Mouse (Mus musculus) thymus, adult 18-20 months (tissue): ENCODE measurements around the gene Tbx2.

ENCODE experiments used
- DNase-seq, 2 experiments: peaks; one replicate each; pipeline ENCODE4 v3.0.0; 2022; ENCODE audit warnings: mixed read lengths in 2 of 2

Gene Tbx2

DNA sequence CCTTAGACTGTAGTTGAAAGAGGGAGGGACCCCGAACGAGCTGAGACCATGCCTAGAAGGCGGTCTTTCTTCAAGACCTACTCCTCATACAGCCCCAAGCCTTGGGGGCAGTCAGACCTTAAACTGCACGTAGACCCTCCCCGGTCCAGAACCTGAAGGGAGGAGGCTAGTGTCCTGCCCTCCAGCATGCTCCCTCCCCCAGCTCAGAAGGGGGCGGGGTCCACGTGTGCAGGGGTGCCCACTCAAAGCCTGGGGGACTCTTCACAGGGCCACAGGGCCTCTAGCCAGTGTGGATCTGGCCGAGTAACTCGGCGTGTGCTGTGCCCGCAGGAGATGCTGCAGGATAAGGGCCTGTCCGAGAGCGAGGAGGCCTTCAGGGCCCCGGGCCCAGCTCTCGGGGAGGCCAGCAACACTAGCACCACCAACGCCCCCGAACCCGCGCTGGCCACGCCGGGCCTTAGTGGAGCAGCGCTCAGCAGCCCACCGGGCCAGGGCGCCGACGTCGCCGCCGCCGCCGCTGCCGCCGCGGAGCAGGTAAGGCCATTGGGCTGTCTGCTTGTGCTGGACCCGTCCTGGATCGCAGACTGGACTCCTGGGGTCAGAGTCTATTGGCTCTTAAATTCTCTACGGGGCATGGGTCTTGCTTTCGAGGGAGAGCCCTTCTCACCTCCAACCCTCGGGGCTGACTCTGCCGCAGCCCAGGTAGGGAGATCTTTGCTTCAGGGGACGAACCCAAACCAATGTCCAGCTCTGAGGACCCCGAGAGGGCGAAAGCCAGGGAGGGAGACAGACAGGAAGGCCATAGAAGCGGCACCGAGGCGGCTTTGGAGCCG lies 57.6 kb downstream of the Tbx2 start:
- DNase-seq: no peak

DNA sequence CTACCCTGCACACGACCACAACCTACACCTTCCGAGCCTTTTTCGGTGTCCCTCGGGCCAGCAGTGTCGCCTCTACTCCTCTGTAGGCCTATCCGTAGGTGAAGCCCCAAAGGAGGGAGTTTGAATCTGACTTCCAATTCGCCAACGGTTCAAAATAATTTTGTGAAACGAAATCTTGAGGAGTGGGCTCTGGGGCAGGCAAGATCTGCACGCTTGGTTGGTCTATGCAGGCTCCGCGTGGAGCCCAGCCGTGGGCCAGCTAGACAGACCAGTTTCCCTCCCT lies 58.2 kb downstream of the Tbx2 start:
- DNase-seq: no peak

DNA sequence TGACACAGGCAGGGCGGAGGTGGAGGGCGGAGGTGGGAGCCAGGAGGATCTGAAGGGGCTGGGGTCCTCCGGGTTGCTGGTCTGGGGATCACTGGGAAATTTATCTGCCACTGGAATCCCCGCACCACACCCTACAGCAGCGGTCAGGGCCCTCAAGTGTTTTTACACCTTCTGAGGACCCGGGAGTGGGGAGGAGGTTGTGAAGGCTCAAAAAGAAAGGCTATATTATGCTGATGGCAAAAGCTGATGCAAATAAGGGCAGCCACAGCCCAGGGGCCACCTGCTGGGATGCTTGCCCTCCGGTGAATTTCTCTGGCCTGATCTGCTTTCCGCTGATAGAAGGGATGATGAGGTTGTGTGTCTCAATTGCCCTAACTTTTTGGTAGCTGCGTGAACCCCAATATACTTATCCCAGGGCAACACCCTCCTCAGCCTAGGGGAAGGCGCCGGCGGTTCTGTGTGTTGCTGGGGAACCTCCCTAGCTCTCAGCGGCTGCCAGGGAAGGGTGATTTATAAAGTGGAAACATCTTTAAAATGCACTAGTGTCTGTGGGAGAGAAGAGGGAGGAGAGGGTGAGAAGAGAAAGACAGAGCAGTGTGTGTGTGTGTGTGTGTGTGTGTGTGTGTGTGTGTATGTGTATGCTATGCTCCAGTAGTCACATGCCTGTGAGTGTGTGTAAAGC lies 58.8 kb downstream of the Tbx2 start:
- DNase-seq: no peak
